Mouse (Mus musculus) midbrain, postnatal 0 days (tissue): ENCODE data around the gene Ank2. TPM values are rescaled to one million over a fixed set of nuclear protein-coding genes. Genes with fewer than 3 reads are reported as not detected.

ENCODE experiments used
- ATAC-seq: fragments of 200-750 bp; cut with Nextera tagmentation; 2 replicates; pipeline ENCODE4 v1.8.0; 2017; ENCODE audit warnings: moderate number of reproducible peaks, mild to moderate bottlenecking, moderate TSS enrichment, moderate library complexity; ENCODE audit not compliant: low FRiP score
- DNase-seq: peaks from one replicate; pipeline ENCODE4 v3.0.0-alpha.2; 2015; ENCODE audit warnings: low spot score
- H3K27ac ChIP-seq: fragments of 300-500 bp; sonication (generic); 2 replicates; pipeline ENCODE4 v1.5.1; 2014; ENCODE audit warnings: low read depth, mild to moderate bottlenecking, low read length, mixed read lengths
- H3K27me3 ChIP-seq: fragments of 300-500 bp; sonication (generic); 2 replicates; pipeline ENCODE4 v1.6.1; 2014; ENCODE audit warnings: low read length, control low read depth, mixed read lengths; ENCODE audit not compliant: insufficient read depth
- H3K36me3 ChIP-seq: fragments of 300-500 bp; sonication (generic); 2 replicates; pipeline ENCODE4 v1.6.1; 2014; ENCODE audit warnings: low read length, control low read depth, mixed read lengths; ENCODE audit not compliant: insufficient read depth
- H3K4me1 ChIP-seq: fragments of 300-500 bp; sonication (generic); 2 replicates; pipeline ENCODE4 v1.6.1; 2014; ENCODE audit warnings: mild to moderate bottlenecking, control low read depth, antibody characterized with exemption, low read length, mixed read lengths; ENCODE audit not compliant: insufficient read depth
- H3K4me2 ChIP-seq: fragments of 300-500 bp; sonication (generic); 2 replicates; pipeline ENCODE4 v1.6.1; 2014; ENCODE audit warnings: low read depth, mild to moderate bottlenecking, low read length, mixed read lengths; ENCODE audit not compliant: poor library complexity, severe bottlenecking
- H3K4me3 ChIP-seq: fragments of 300-500 bp; sonication (generic); 2 replicates; pipeline ENCODE4 v1.5.1; 2014; ENCODE audit warnings: low read depth, mild to moderate bottlenecking, low read length, moderate library complexity
- H3K9ac ChIP-seq: fragments of 300-500 bp; sonication (generic); replicated peaks from 2 replicates; pipeline ENCODE4 v1.6.1; 2014; ENCODE audit warnings: mild to moderate bottlenecking, low read length, moderate library complexity, mixed read lengths; ENCODE audit not compliant: poor library complexity, severe bottlenecking
- H3K9me3 ChIP-seq: fragments of 300-500 bp; sonication (generic); 2 replicates; pipeline ENCODE4 v1.6.1; 2016; ENCODE audit warnings: low read length, control low read depth
- CTCF ChIP-seq: IDR thresholded peaks from 2 replicates; pipeline ENCODE4 v1.5.1; 2016; ENCODE audit warnings: antibody characterized with exemption, mild to moderate bottlenecking
- WGBS: fragments of 180-500 bp; shearing (Covaris S2); extraction: QIAGEN DNeasy Blood & Tissue Kit; methylation state at CpG from one replicate; pipeline ENCODE4 v1.1.7; 2014; 5-methylcytosine and 5-hydroxymethylcytosine counted together
- polyA plus RNA-seq: library from polyadenylated mRNA; unstranded; fragments of >200 nt; fragmentation: Nextera tagmentation; extraction: Ambion mirVana; gene quantifications from 2 replicates; pipeline ENCODE4 v1.2.1, GENCODE M21; 2015
- total RNA-seq: library from RNA; depleted of rRNA; stranded (reverse); fragments of >200 nt; gene quantifications from 2 replicates; pipeline ENCODE4 v1.2.3, GENCODE M21; 2014

The Ank2 gene
- total and polyA plus RNA-seq, 2 experiments from 2014 or later: 200 to 623 TPM

DNA sequence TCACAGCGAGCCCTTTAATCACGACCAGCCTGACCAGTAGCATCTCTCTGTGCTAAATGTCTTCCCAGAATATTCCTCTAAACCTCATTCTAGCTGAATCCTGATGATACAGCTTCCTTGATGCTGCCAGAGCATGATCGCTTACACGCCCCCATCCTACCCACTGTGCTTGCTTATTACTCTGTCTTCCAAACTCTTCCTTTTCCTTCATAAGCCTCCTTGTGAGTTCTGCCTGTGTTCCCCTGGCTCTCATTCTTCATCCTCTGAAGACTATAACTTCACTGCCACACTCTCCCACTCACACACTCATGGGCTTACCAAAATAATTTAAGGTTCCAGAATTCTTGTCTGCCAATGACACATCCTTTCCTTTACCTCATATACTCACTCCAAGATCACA, 405.5 kb downstream of the Ank2 start:
- H3K4me1 ChIP-seq: no peaks in the 10 kb centered on the region
- no peak for TF ChIP-seq CTCF
- H3K4me2 ChIP-seq: no peak overlapping the region
- H3K36me3 ChIP-seq: no peaks in the 10 kb centered on the region
- H3K9ac ChIP-seq: no peak overlapping the region
- H3K4me3 ChIP-seq: no peak overlapping the region
- 86% methylated on average over 4 of the region's 4 CpGs for WGBS
- H3K9me3 ChIP-seq: no peaks in the 10 kb centered on the region
- H3K27me3 ChIP-seq: no peaks in the 10 kb centered on the region
- DNase-seq (no peak), ATAC-seq (no peak)
- no peak overlapping the region for H3K27ac ChIP-seq

GRCm38 (mm10) chr3:127087574-127087973, 411.6 kb downstream of the Ank2 start:
- Histone ChIP-seq H3K27ac (no peak overlapping the region), H3K27me3 (no peaks in the 10 kb centered on the region), H3K4me2 (no peak overlapping the region), H3K36me3 (no peaks in the 10 kb centered on the region), H3K4me1 (no peaks in the 10 kb centered on the region), H3K9ac (no peak overlapping the region), H3K9me3 (no peaks in the 10 kb centered on the region), H3K4me3 (no peak overlapping the region)
- DNase-seq: no peak
- no peak for TF ChIP-seq CTCF
- ATAC-seq: no peak
- 76% methylated on average over 1 of the region's 1 CpGs for WGBS

GRCm38 (mm10) chr3:127086834-127087506, 412.2 kb downstream of the Ank2 start:
- Histone ChIP-seq H3K4me3 (no peak overlapping the region), H3K36me3 (no peaks in the 10 kb centered on the region), H3K27ac (no peak overlapping the region), H3K4me1 (no peaks in the 10 kb centered on the region), H3K9me3 (no peaks in the 10 kb centered on the region), H3K27me3 (no peaks in the 10 kb centered on the region), H3K9ac (no peak overlapping the region), H3K4me2 (no peak overlapping the region)
- TF ChIP-seq CTCF: no peak
- DNase-seq (no peak), ATAC-seq (no peak)
- 20% methylated on average over 3 of the region's 3 CpGs for WGBS

- Histone ChIP-seq H3K9me3 (no peaks in the 10 kb centered on the region), H3K4me2 (no peak overlapping the region), H3K4me1 (no peaks in the 10 kb centered on the region), H3K36me3 (no peaks in the 10 kb centered on the region), H3K4me3 (no peak overlapping the region), H3K27me3 (no peaks in the 10 kb centered on the region), H3K9ac (no peak overlapping the region), H3K27ac (no peak overlapping the region)
- 94% methylated on average over 5 of the region's 5 CpGs for WGBS
- no peak for TF ChIP-seq CTCF
- ATAC-seq (no peak), DNase-seq (no peak)
Measured at GRCm38 (mm10) chr3:127077369-127077768, 421.8 kb downstream of the Ank2 start.

- ATAC-seq (no peak), DNase-seq (peak; percentile 59)
- no peak for TF ChIP-seq CTCF
- no peaks in the 10 kb centered on the region for H3K9me3 ChIP-seq
- H3K4me2 ChIP-seq: no peak overlapping the region
- H3K27me3 ChIP-seq: no peaks in the 10 kb centered on the region
- WGBS: 66% methylated on average over 8 of the region's 8 CpGs
- H3K9ac ChIP-seq: no peak overlapping the region
- no peaks in the 10 kb centered on the region for H3K36me3 ChIP-seq
- H3K27ac ChIP-seq: no peak overlapping the region
- no peak overlapping the region for H3K4me3 ChIP-seq
- no peaks in the 10 kb centered on the region for H3K4me1 ChIP-seq
Measured at GRCm38 (mm10) chr3:127075531-127076280, 423.4 kb downstream of the Ank2 start.

DNA sequence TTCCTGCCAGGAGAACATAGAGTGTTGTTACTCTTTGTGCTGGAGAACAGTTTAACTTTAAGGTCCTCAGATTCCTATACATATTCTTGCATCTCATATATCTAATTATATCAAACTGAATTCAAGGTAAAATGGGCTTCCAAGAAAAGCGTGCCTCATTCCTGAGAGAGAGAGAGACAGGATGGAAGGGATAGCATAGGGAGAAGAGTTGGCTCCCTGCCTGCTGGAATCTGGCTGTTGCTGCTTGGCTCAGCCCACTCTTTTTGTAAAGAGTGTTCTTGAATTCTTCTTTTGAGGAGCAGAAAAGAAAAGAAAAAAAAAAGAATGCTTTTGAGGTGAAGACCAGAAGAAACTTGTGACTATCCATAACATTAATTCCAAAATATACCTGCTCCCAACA, 427.7 kb downstream of the Ank2 start:
- Histone ChIP-seq H3K4me2 (no peak overlapping the region), H3K27ac (no peak overlapping the region), H3K36me3 (no peaks in the 10 kb centered on the region), H3K9me3 (no peaks in the 10 kb centered on the region), H3K4me3 (no peak overlapping the region), H3K4me1 (no peaks in the 10 kb centered on the region), H3K9ac (no peak overlapping the region), H3K27me3 (no peaks in the 10 kb centered on the region)
- TF ChIP-seq CTCF: no peak
- ATAC-seq: no peak
- 74% methylated on average over 1 of the region's 1 CpGs for WGBS
- DNase-seq: peak; percentile 44
